Mouse (Mus musculus): ENCODE measurements around the gene Tfap4. TPM values are rescaled to one million over a fixed set of nuclear protein-coding genes. Genes with fewer than 3 reads are reported as not detected.

The Tfap4 gene
- polyA plus RNA-seq (2015; fragmentation: Nextera tagmentation; extraction: Ambion mirVana): 9.6 and 10.0 TPM in 2 replicates

- H3K36me3 ChIP-seq: no peaks in the 10 kb centered on the region
- under 1% methylated on average over 17 of the region's 17 CpGs for WGBS
- peak within 1 kb of the TSS; percentile 94 for H3K27ac ChIP-seq
- H3K9me3 ChIP-seq: no peaks in the 10 kb centered on the region
- peak within 1 kb of the TSS; percentile 89 for H3K4me2 ChIP-seq
- peaks cover 22% of the 10 kb centered on the region for H3K4me1 ChIP-seq (replicated peaks)
- H3K4me3 ChIP-seq: peak within 1 kb of the TSS; percentile 73
- peak within 1 kb of the TSS; percentile 81 for H3K9ac ChIP-seq
- H3K27me3 ChIP-seq: 0 out of 2 replicates have a peak, but pooled peaks cover 4% of the 10 kb centered on the region
- peak; percentile 21 for ATAC-seq (ENCODE audit: low FRiP score)
Observed at GRCm38 (mm10) chr16:4559715-4560144, at the start of gene Tfap4. Tfap4 (minus strand) TSS chr16:4559854.

GRCm38 (mm10) chr16:4608532-4609059 lies 48.9 kb upstream of the Tfap4 start:
- no peaks in the 10 kb centered on the region for H3K27me3 ChIP-seq
- H3K4me1 ChIP-seq (replicated peaks): peaks cover 46% of the 10 kb centered on the region
- 85% methylated on average over 17 of the region's 19 CpGs for WGBS
- H3K9ac ChIP-seq: no peak overlapping the region
- no peak overlapping the region for H3K27ac ChIP-seq
- H3K9me3 ChIP-seq: no peaks in the 10 kb centered on the region
- H3K4me3 ChIP-seq: no peak overlapping the region
- H3K36me3 ChIP-seq: peaks cover 42% of the 10 kb centered on the region
- no peak for ATAC-seq (ENCODE audit: low FRiP score)
- H3K4me2 ChIP-seq: no peak overlapping the region

- WGBS: 60% methylated on average over 9 of the region's 9 CpGs
- H3K36me3 ChIP-seq: peaks cover 35% of the 10 kb centered on the region
- no peaks in the 10 kb centered on the region for H3K9me3 ChIP-seq
- H3K4me2 ChIP-seq: no peak overlapping the region
- peaks cover 53% of the 10 kb centered on the region for H3K4me1 ChIP-seq (replicated peaks)
- 0 out of 2 replicates have a peak overlapping the region, but pooled peaks have one; percentile 19 for H3K27ac ChIP-seq
- 0 out of 2 replicates have a peak, but pooled peaks have one; percentile 26 for ATAC-seq (ENCODE audit: low FRiP score)
- H3K9ac ChIP-seq: peak overlapping the region; percentile 39; the same call in 1 of the 2 replicates
- H3K27me3 ChIP-seq: no peaks in the 10 kb centered on the region
- no peak overlapping the region for H3K4me3 ChIP-seq
Observed at GRCm38 (mm10) chr16:4607818-4608531, 48.3 kb upstream of the Tfap4 start.

- ATAC-seq (ENCODE audit: low FRiP score): no peak; the same call in 1 of the 2 replicates
- WGBS: 40% methylated on average over 5 of the region's 5 CpGs
- peaks cover 66% of the 10 kb centered on the region for H3K4me1 ChIP-seq (replicated peaks)
- 0 out of 2 replicates have a peak overlapping the region, but pooled peaks have one; percentile 35 for H3K27ac ChIP-seq
- H3K9ac ChIP-seq: 0 out of 2 replicates have a peak overlapping the region, but pooled peaks have one; percentile 43
- H3K27me3 ChIP-seq: no peaks in the 10 kb centered on the region
- no peak overlapping the region for H3K4me3 ChIP-seq
- peaks cover 26% of the 10 kb centered on the region for H3K36me3 ChIP-seq
- no peaks in the 10 kb centered on the region for H3K9me3 ChIP-seq
- no peak overlapping the region for H3K4me2 ChIP-seq
Observed at GRCm38 (mm10) chr16:4606431-4607084, 46.9 kb upstream of the Tfap4 start.

GRCm38 (mm10) chr16:4605514-4606131 lies 46.0 kb upstream of the Tfap4 start:
- peak overlapping the region; percentile 51 for H3K9ac ChIP-seq
- peak overlapping the region; percentile 52; the same call in 1 of the 2 replicates for H3K27ac ChIP-seq
- ATAC-seq (ENCODE audit: low FRiP score): no peak
- H3K4me1 ChIP-seq (replicated peaks): peaks cover 75% of the 10 kb centered on the region
- H3K4me2 ChIP-seq: no peak overlapping the region
- H3K36me3 ChIP-seq: peaks cover 18% of the 10 kb centered on the region
- H3K9me3 ChIP-seq: no peaks in the 10 kb centered on the region
- no peaks in the 10 kb centered on the region for H3K27me3 ChIP-seq
- WGBS: 45% methylated on average over 12 of the region's 13 CpGs
- H3K4me3 ChIP-seq: no peak overlapping the region

- Histone ChIP-seq H3K36me3 (peaks cover 7% of the 10 kb centered on the region), H3K9me3 (no peaks in the 10 kb centered on the region), H3K4me3 (no peak overlapping the region), H3K4me2 (no peak overlapping the region), H3K9ac (no peak overlapping the region), H3K27me3 (no peaks in the 10 kb centered on the region), H3K4me1 (replicated peaks) (peaks cover 84% of the 10 kb centered on the region), H3K27ac (no peak overlapping the region; the same call in 1 of the 2 replicates)
- ATAC-seq (ENCODE audit: low FRiP score): no peak
- WGBS: 73% methylated on average over 11 of the region's 11 CpGs
Observed at GRCm38 (mm10) chr16:4604293-4604837, 44.7 kb upstream of the Tfap4 start.

- no peak overlapping the region for H3K4me2 ChIP-seq
- H3K4me3 ChIP-seq: no peak overlapping the region
- no peak for ATAC-seq (ENCODE audit: low FRiP score)
- H3K4me1 ChIP-seq (replicated peaks): peaks cover 93% of the 10 kb centered on the region
- H3K9ac ChIP-seq: peak overlapping the region; percentile 49; the same call in 1 of the 2 replicates
- 76% methylated on average over 1 of the region's 1 CpGs for WGBS
- no peaks in the 10 kb centered on the region for H3K36me3 ChIP-seq
- H3K27ac ChIP-seq: peak overlapping the region; percentile 48
- H3K27me3 ChIP-seq: no peaks in the 10 kb centered on the region
- no peaks in the 10 kb centered on the region for H3K9me3 ChIP-seq
Observed at GRCm38 (mm10) chr16:4603453-4603837, 43.8 kb upstream of the Tfap4 start.

GRCm38 (mm10) chr16:4602766-4603452 lies 43.3 kb upstream of the Tfap4 start:
- Histone ChIP-seq H3K27ac (peak overlapping the region; percentile 48), H3K36me3 (no peaks in the 10 kb centered on the region), H3K4me3 (no peak overlapping the region), H3K9me3 (no peaks in the 10 kb centered on the region), H3K27me3 (no peaks in the 10 kb centered on the region), H3K9ac (peak overlapping the region; percentile 49), H3K4me1 (replicated peaks) (peaks cover 94% of the 10 kb centered on the region), H3K4me2 (peak overlapping the region; percentile 17; the same call in 1 of the 2 replicates)
- 33% methylated on average over 7 of the region's 7 CpGs for WGBS
- ATAC-seq (ENCODE audit: low FRiP score): no peak

GRCm38 (mm10) chr16:4602189-4602588 lies 42.5 kb upstream of the Tfap4 start:
- no peaks in the 10 kb centered on the region for H3K36me3 ChIP-seq
- peaks cover 95% of the 10 kb centered on the region for H3K4me1 ChIP-seq (replicated peaks)
- H3K9me3 ChIP-seq: no peaks in the 10 kb centered on the region
- ATAC-seq (ENCODE audit: low FRiP score): no peak
- no peaks in the 10 kb centered on the region for H3K27me3 ChIP-seq
- no peak overlapping the region for H3K4me2 ChIP-seq
- peak overlapping the region; percentile 39; the same call in 1 of the 2 replicates for H3K9ac ChIP-seq
- WGBS: 5% methylated on average over 3 of the region's 3 CpGs
- H3K27ac ChIP-seq: peak overlapping the region; percentile 66; the same call in 1 of the 2 replicates
- H3K4me3 ChIP-seq: no peak overlapping the region

- no peaks in the 10 kb centered on the region for H3K9me3 ChIP-seq
- H3K27ac ChIP-seq: peak overlapping the region; percentile 30; the same call in 1 of the 2 replicates
- no peak overlapping the region for H3K4me2 ChIP-seq
- WGBS: 80% methylated on average over 9 of the region's 9 CpGs
- H3K27me3 ChIP-seq: no peaks in the 10 kb centered on the region
- H3K4me1 ChIP-seq (replicated peaks): peaks cover 95% of the 10 kb centered on the region
- no peaks in the 10 kb centered on the region for H3K36me3 ChIP-seq
- 0 out of 2 replicates have a peak overlapping the region, but pooled peaks have one; percentile 9 for H3K9ac ChIP-seq
- H3K4me3 ChIP-seq: no peak overlapping the region
- no peak for ATAC-seq (ENCODE audit: low FRiP score)
Observed at GRCm38 (mm10) chr16:4600701-4601310, 41.2 kb upstream of the Tfap4 start.

GRCm38 (mm10) chr16:4599616-4600015 lies 40.0 kb upstream of the Tfap4 start:
- H3K9me3 ChIP-seq: no peaks in the 10 kb centered on the region
- no peak for ATAC-seq (ENCODE audit: low FRiP score)
- no peak overlapping the region for H3K4me3 ChIP-seq
- WGBS: 84% methylated on average over 3 of the region's 3 CpGs
- H3K27me3 ChIP-seq: no peaks in the 10 kb centered on the region
- H3K27ac ChIP-seq: no peak overlapping the region
- no peaks in the 10 kb centered on the region for H3K36me3 ChIP-seq
- no peak overlapping the region for H3K4me2 ChIP-seq
- no peak overlapping the region for H3K9ac ChIP-seq
- H3K4me1 ChIP-seq (replicated peaks): peaks cover 90% of the 10 kb centered on the region

All from hindbrain, embryonic 13.5 days (tissue).